Mouse (Mus musculus) CH12.LX (cell line): ENCODE results near the gene Oxsr1.

Experiments used
- POLR2A ChIP-seq: IDR thresholded peaks from 2 replicates; pipeline ENCODE4 v1.6.1; 2011; ENCODE audit warnings: low read depth, mild to moderate bottlenecking, improper control_type of control experiment, low read length
- TBP ChIP-seq: conservative IDR thresholded peaks from 2 replicates; pipeline ENCODE4 v1.6.1; 2011; ENCODE audit warnings: low read depth, low read length, improper control_type of control experiment

GRCm38 (mm10) chr9:119322289-119323259 is at the start of gene Oxsr1:
- TF ChIP-seq POLR2A = peak; percentile 82
- TF ChIP-seq TBP = peak; percentile 81; the same call in 1 of the 2 replicates
